Mouse (Mus musculus) embryo, embryonic 9.5 days (tissue): Measurements from ENCODE around the gene Slc44a5.
A peak's percentile ranks its signal among the peaks of the same experiment; 100 is the strongest.
"Not testable (repeated sequence)": the region's sequence is repeated elsewhere in the genome, so short reads cannot be mapped to it uniquely, and the experiment has no call there.

ENCODE experiments used
- DNase-seq: peaks from one replicate; pipeline ENCODE4 v3.0.0-alpha.2; 2017; ENCODE audit errors: extremely low spot score

The Slc44a5 gene

GRCm38 (mm10) chr3:153968549-153968948 is 4.7 kb upstream of the Slc44a5 start:
- DNase-seq, result peak; percentile 64

GRCm38 (mm10) chr3:153969451-153969850 is 3.8 kb upstream of the Slc44a5 start:
- no peak for DNase-seq

GRCm38 (mm10) chr3:153973949-153974760 is 919 bp downstream of the Slc44a5 start:
- peak; percentile 22 for DNase-seq

- DNase-seq, result peak; percentile 27
Observed at GRCm38 (mm10) chr3:153975060-153975459, 1.8 kb downstream of the Slc44a5 start.

- DNase-seq, result no peak
Observed at GRCm38 (mm10) chr3:153975791-153976190, 2.6 kb downstream of the Slc44a5 start.

- no peak for DNase-seq
Observed at GRCm38 (mm10) chr3:153980611-153981010, 7.4 kb downstream of the Slc44a5 start.

- DNase-seq, result peak; percentile 33
Observed at GRCm38 (mm10) chr3:153984428-153985340, 11.4 kb downstream of the Slc44a5 start.

- no peak for DNase-seq
Observed at GRCm38 (mm10) chr3:153999797-154000528, 26.7 kb downstream of the Slc44a5 start.

- no peak for DNase-seq
Observed at GRCm38 (mm10) chr3:154001348-154001747, 28.1 kb downstream of the Slc44a5 start.

GRCm38 (mm10) chr3:154046876-154047275 is 73.6 kb downstream of the Slc44a5 start:
- DNase-seq, result no peak

- DNase-seq, result no peak
Observed at GRCm38 (mm10) chr3:154053331-154053730, 80.1 kb downstream of the Slc44a5 start.

GRCm38 (mm10) chr3:154057464-154057863 is 84.2 kb downstream of the Slc44a5 start:
- no peak for DNase-seq

- DNase-seq, result no peak
Observed at GRCm38 (mm10) chr3:154058200-154058599, 85.0 kb downstream of the Slc44a5 start.

GRCm38 (mm10) chr3:154071989-154072388 is 98.8 kb downstream of the Slc44a5 start:
- DNase-seq, result not testable (repeated sequence)

- no peak for DNase-seq
Observed at GRCm38 (mm10) chr3:154075749-154076148, 102.5 kb downstream of the Slc44a5 start.

GRCm38 (mm10) chr3:154081687-154082086 is 108.5 kb downstream of the Slc44a5 start:
- peak; percentile 15 for DNase-seq

GRCm38 (mm10) chr3:154082241-154082640 is 109.0 kb downstream of the Slc44a5 start:
- no peak for DNase-seq

- no peak for DNase-seq
Observed at GRCm38 (mm10) chr3:154082961-154083360, 109.7 kb downstream of the Slc44a5 start.

- no peak for DNase-seq
Observed at GRCm38 (mm10) chr3:154089996-154090395, 116.8 kb downstream of the Slc44a5 start.

GRCm38 (mm10) chr3:154091468-154092338 is 118.5 kb downstream of the Slc44a5 start:
- no peak for DNase-seq

- no peak for DNase-seq
Observed at GRCm38 (mm10) chr3:154092466-154092865, 119.2 kb downstream of the Slc44a5 start.
